Mouse (Mus musculus): ENCODE data around the gene Ccr9. TPM values are rescaled to one million over a fixed set of nuclear protein-coding genes. Genes with fewer than 3 reads are reported as not detected.

Gene Ccr9
- total and polyA plus RNA-seq, 2 experiments from 2014 or later = 0.04 to 1.2 TPM

GRCm38 (mm10) chr9:123754333-123754732 lies 76.1 kb downstream of the Ccr9 start:
- no peaks in the 10 kb centered on the region for H3K27me3 ChIP-seq (ENCODE audit: control insufficient read depth, insufficient read depth, low read length)
- ATAC-seq (ENCODE audit: insufficient read depth, low read depth) (no peak), DNase-seq (ENCODE audit: low spot score) (no peak)
- H3K4me2 ChIP-seq (ENCODE audit: low read depth, low read length) = no peak overlapping the region
- no peaks in the 10 kb centered on the region for H3K9me3 ChIP-seq (replicated peaks; ENCODE audit: control insufficient read depth, low read length)
- no peaks in the 10 kb centered on the region for H3K36me3 ChIP-seq (replicated peaks; ENCODE audit: control insufficient read depth, insufficient read depth, low read length)
- H3K4me1 ChIP-seq (ENCODE audit: control insufficient read depth, insufficient read depth) = no peaks in the 10 kb centered on the region
- H3K4me3 ChIP-seq (ENCODE audit: low read depth, low read length) = no peak overlapping the region
- 66% methylated on average over 4 of the region's 4 CpGs for WGBS
- no peak overlapping the region for H3K27ac ChIP-seq (ENCODE audit: low read depth)
- TF ChIP-seq EP300 (IDR thresholded peaks at IDR 0.05; ENCODE audit: low read depth) (no peak), CTCF (IDR thresholded peaks at IDR 0.05; ENCODE audit: low read depth) (no peak)
- no peak overlapping the region for H3K9ac ChIP-seq (replicated peaks; ENCODE audit: low read depth, low read length)

- TF ChIP-seq CTCF (IDR thresholded peaks at IDR 0.05; ENCODE audit: low read depth) (no peak), EP300 (IDR thresholded peaks at IDR 0.05; ENCODE audit: low read depth) (no peak)
- no peaks in the 10 kb centered on the region for H3K4me1 ChIP-seq (ENCODE audit: control insufficient read depth, insufficient read depth)
- DNase-seq (ENCODE audit: low spot score) (no peak), ATAC-seq (ENCODE audit: insufficient read depth, low read depth) (no peak)
- H3K36me3 ChIP-seq (replicated peaks; ENCODE audit: control insufficient read depth, insufficient read depth, low read length) = no peaks in the 10 kb centered on the region
- no peak overlapping the region for H3K4me3 ChIP-seq (ENCODE audit: low read depth, low read length)
- 53% methylated on average over 3 of the region's 3 CpGs for WGBS
- H3K27ac ChIP-seq (ENCODE audit: low read depth) = peak overlapping the region; percentile 54; the same call in 1 of the 2 replicates
- H3K9me3 ChIP-seq (replicated peaks; ENCODE audit: control insufficient read depth, low read length) = no peaks in the 10 kb centered on the region
- no peaks in the 10 kb centered on the region for H3K27me3 ChIP-seq (ENCODE audit: control insufficient read depth, insufficient read depth, low read length)
- no peak overlapping the region for H3K9ac ChIP-seq (replicated peaks; ENCODE audit: low read depth, low read length)
- H3K4me2 ChIP-seq (ENCODE audit: low read depth, low read length) = no peak overlapping the region; the same call in 1 of the 2 replicates
These were observed 78.5 kb downstream of the Ccr9 start for GRCm38 (mm10) chr9:123756752-123757151.

GRCm38 (mm10) chr9:123757326-123757725 lies 79.1 kb downstream of the Ccr9 start:
- DNase-seq (ENCODE audit: low spot score) (no peak), ATAC-seq (ENCODE audit: insufficient read depth, low read depth) (no peak)
- Histone ChIP-seq H3K9me3 (replicated peaks; ENCODE audit: control insufficient read depth, low read length) (no peaks in the 10 kb centered on the region), H3K27me3 (ENCODE audit: control insufficient read depth, insufficient read depth, low read length) (no peaks in the 10 kb centered on the region), H3K27ac (ENCODE audit: low read depth) (peak overlapping the region; percentile 54; the same call in 1 of the 2 replicates), H3K9ac (replicated peaks; ENCODE audit: low read depth, low read length) (no peak overlapping the region), H3K4me1 (ENCODE audit: control insufficient read depth, insufficient read depth) (no peaks in the 10 kb centered on the region), H3K4me2 (ENCODE audit: low read depth, low read length) (no peak overlapping the region; the same call in 1 of the 2 replicates), H3K4me3 (ENCODE audit: low read depth, low read length) (no peak overlapping the region), H3K36me3 (replicated peaks; ENCODE audit: control insufficient read depth, insufficient read depth, low read length) (no peaks in the 10 kb centered on the region)
- TF ChIP-seq CTCF (IDR thresholded peaks at IDR 0.05; ENCODE audit: low read depth) = no peak
- TF ChIP-seq EP300 (IDR thresholded peaks at IDR 0.05; ENCODE audit: low read depth) = no peak
- 47% methylated on average over 2 of the region's 2 CpGs for WGBS

GRCm38 (mm10) chr9:123758156-123758555 lies 79.9 kb downstream of the Ccr9 start:
- Histone ChIP-seq H3K27me3 (ENCODE audit: control insufficient read depth, insufficient read depth, low read length) (no peaks in the 10 kb centered on the region), H3K9me3 (replicated peaks; ENCODE audit: control insufficient read depth, low read length) (no peaks in the 10 kb centered on the region), H3K4me2 (ENCODE audit: low read depth, low read length) (no peak overlapping the region), H3K4me1 (ENCODE audit: control insufficient read depth, insufficient read depth) (no peaks in the 10 kb centered on the region), H3K9ac (replicated peaks; ENCODE audit: low read depth, low read length) (no peak overlapping the region), H3K36me3 (replicated peaks; ENCODE audit: control insufficient read depth, insufficient read depth, low read length) (no peaks in the 10 kb centered on the region), H3K27ac (ENCODE audit: low read depth) (no peak overlapping the region), H3K4me3 (ENCODE audit: low read depth, low read length) (no peak overlapping the region)
- DNase-seq (ENCODE audit: low spot score) = no peak
- no peak for ATAC-seq (ENCODE audit: insufficient read depth, low read depth)
- WGBS = 59% methylated on average over 1 of the region's 1 CpGs
- no peak for TF ChIP-seq CTCF (IDR thresholded peaks at IDR 0.05; ENCODE audit: low read depth)
- no peak for TF ChIP-seq EP300 (IDR thresholded peaks at IDR 0.05; ENCODE audit: low read depth)

GRCm38 (mm10) chr9:123758645-123759044 lies 80.4 kb downstream of the Ccr9 start:
- H3K4me3 ChIP-seq (ENCODE audit: low read depth, low read length) = no peak overlapping the region
- 62% methylated on average over 4 of the region's 4 CpGs for WGBS
- H3K9ac ChIP-seq (replicated peaks; ENCODE audit: low read depth, low read length) = no peak overlapping the region
- H3K36me3 ChIP-seq (replicated peaks; ENCODE audit: control insufficient read depth, insufficient read depth, low read length) = no peaks in the 10 kb centered on the region
- ATAC-seq (ENCODE audit: insufficient read depth, low read depth) = no peak
- no peaks in the 10 kb centered on the region for H3K27me3 ChIP-seq (ENCODE audit: control insufficient read depth, insufficient read depth, low read length)
- H3K9me3 ChIP-seq (replicated peaks; ENCODE audit: control insufficient read depth, low read length) = no peaks in the 10 kb centered on the region
- no peak for TF ChIP-seq EP300 (IDR thresholded peaks at IDR 0.05; ENCODE audit: low read depth)
- H3K27ac ChIP-seq (ENCODE audit: low read depth) = no peak overlapping the region
- no peak for DNase-seq (ENCODE audit: low spot score)
- no peak overlapping the region for H3K4me2 ChIP-seq (ENCODE audit: low read depth, low read length)
- H3K4me1 ChIP-seq (ENCODE audit: control insufficient read depth, insufficient read depth) = no peaks in the 10 kb centered on the region

GRCm38 (mm10) chr9:123760806-123761205 lies 82.6 kb downstream of the Ccr9 start:
- 83% methylated on average over 3 of the region's 3 CpGs for WGBS
- Histone ChIP-seq H3K27me3 (ENCODE audit: control insufficient read depth, insufficient read depth, low read length) (no peaks in the 10 kb centered on the region), H3K4me2 (ENCODE audit: low read depth, low read length) (no peak overlapping the region), H3K27ac (ENCODE audit: low read depth) (no peak overlapping the region), H3K4me1 (ENCODE audit: control insufficient read depth, insufficient read depth) (no peaks in the 10 kb centered on the region), H3K9me3 (replicated peaks; ENCODE audit: control insufficient read depth, low read length) (no peaks in the 10 kb centered on the region), H3K4me3 (ENCODE audit: low read depth, low read length) (no peak overlapping the region), H3K9ac (replicated peaks; ENCODE audit: low read depth, low read length) (no peak overlapping the region), H3K36me3 (replicated peaks; ENCODE audit: control insufficient read depth, insufficient read depth, low read length) (no peaks in the 10 kb centered on the region)
- ATAC-seq (ENCODE audit: insufficient read depth, low read depth) (no peak), DNase-seq (ENCODE audit: low spot score) (no peak)
- TF ChIP-seq CTCF (IDR thresholded peaks at IDR 0.05; ENCODE audit: low read depth) = no peak
- no peak for TF ChIP-seq EP300 (IDR thresholded peaks at IDR 0.05; ENCODE audit: low read depth)
